Mouse (Mus musculus) kidney, adult 2 months (tissue): ENCODE results near the gene Lrmda.

ENCODE experiments used
- CTCF ChIP-seq: fragments of 200-500 bp; conservative IDR thresholded peaks from 2 replicates; pipeline ENCODE4 v1.5.1; 2011; ENCODE audit warnings: low read depth, mild to moderate bottlenecking, control low read depth, low read length, moderate library complexity, mixed read lengths; ENCODE audit not compliant: insufficient read depth, insufficient read length
- POLR2A ChIP-seq: fragments of 200-500 bp; IDR thresholded peaks from one replicate; pipeline ENCODE4 v1.6.1; 2011; ENCODE audit warnings: low read depth, low read length, control low read depth

DNA sequence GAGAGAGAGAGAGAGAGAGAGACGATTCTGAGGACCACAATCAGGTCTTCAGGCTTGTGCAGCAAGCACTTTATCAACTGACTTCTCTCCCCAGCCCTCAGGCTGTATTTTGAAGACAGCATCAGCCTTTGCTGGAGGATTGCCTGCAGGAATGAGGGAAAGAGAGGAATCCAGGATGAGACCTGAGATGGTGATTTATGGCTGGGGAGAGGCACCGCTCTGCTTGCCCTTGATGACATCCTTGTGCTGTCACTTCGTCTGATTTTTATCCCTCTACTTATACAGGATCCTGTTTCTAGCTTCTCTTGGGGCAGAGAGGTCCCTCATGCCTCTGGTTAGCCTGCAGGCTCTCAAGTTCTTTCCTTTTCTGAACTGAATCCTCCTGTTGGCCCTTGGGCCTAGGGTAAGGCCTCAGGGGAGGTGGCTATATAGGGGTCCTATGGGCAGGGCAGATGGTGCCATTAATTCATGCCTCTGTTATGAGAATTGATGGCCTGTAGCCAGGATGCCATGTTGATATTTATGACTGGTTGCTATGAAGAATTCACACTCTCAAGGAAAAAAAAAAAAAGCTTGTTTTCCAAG, 277.2 kb downstream of the Lrmda start:
- no peak for TF ChIP-seq CTCF
- TF ChIP-seq POLR2A, result no peak
